Mouse (Mus musculus) heart, adult 2 months (tissue): ENCODE measurements around the gene Nos3.

Experiments
- EP300 ChIP-seq: fragments of 200-500 bp; IDR thresholded peaks from 2 replicates; pipeline ENCODE4 v1.6.1; 2011; ENCODE audit warnings: low read depth, low read length, control low read depth; ENCODE audit not compliant: insufficient read depth
- POLR2A ChIP-seq: fragments of 200-500 bp; IDR thresholded peaks from 2 replicates; pipeline ENCODE4 v1.6.1; 2011; ENCODE audit warnings: mild to moderate bottlenecking, low read depth, low read length, control low read depth; ENCODE audit not compliant: insufficient read depth

DNA sequence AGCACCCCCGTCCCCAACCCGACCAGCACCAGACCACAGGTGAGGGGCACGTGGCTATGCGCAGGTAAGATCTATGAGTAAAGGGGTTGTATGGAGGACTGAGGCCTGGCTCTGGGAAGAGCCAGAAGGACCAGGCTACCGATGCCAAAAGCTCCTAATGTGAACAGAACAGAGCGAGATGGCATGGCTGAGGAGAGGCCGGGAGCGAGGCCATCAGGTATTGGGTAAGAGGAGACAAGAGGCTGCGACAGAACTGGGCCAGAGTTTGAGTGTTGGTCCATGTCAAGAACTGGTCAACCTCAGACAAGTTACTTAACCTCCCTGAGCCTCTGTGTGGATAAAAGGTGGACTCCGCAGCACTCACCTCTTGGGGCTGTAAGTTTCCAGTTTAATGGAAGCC, 353 bp downstream of the Nos3 start:
- TF ChIP-seq POLR2A (no peak), EP300 (no peak)
